Mouse (Mus musculus) urinary bladder, postnatal 14 days (tissue): Measurements from ENCODE around the gene BC028528.
"Not testable (repeated sequence)": the region's sequence is repeated elsewhere in the genome, so short reads cannot be mapped to it uniquely, and the experiment has no call there.

Experiments used
- DNase-seq: peaks from one replicate; pipeline ENCODE4 v3.0.0; 2021; ENCODE audit warnings: low spot score

Gene BC028528

DNA sequence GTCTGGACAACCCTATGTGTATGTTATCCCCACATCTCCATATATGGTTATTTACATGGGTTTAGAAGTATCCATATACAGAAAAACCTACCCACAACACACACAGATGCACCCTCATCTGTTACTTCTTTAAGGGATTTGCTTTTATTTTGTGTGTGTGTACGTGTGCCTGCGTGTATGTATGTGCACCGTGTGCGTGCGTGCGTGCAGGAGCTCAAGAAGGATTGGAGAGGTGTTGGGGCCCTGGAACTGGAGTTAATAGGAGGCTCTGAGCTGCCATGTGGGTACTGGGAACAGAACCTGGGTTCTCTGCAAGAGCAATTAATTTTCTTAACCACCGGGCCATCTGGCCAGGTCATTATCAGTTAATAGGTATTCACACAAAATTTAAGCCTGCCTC is 19.8 kb downstream of the BC028528 start:
- DNase-seq: no peak

DNA sequence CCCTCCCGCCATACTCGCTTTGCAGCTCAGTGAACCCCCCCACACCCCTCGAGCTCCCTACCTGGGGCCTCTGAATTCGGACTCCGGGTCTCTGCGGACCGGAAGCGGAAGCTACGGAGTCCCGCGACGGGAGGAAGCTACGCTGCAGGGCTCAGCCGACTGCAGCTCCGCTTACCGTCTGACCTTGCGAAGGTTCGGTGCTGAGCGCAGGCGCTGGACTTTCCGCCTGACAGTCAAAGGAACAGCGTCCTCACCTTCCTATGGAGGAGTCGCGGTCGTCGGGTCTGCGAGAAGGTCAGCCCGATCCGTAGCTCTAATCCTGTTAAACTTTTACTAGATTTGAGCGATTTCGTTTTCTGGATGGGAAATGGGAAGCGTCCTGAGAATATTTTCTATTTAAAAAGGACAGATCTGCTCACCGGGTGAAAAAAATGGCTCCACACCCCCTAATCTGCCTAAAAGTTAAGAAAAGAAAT is 20.4 kb downstream of the BC028528 start, which contains the start of gene Mrps21:
TSS of gene Mrps21 (minus strand) at position 128 of the 476 bp plus-strand sequence.
- peak; percentile 87 for DNase-seq

DNA sequence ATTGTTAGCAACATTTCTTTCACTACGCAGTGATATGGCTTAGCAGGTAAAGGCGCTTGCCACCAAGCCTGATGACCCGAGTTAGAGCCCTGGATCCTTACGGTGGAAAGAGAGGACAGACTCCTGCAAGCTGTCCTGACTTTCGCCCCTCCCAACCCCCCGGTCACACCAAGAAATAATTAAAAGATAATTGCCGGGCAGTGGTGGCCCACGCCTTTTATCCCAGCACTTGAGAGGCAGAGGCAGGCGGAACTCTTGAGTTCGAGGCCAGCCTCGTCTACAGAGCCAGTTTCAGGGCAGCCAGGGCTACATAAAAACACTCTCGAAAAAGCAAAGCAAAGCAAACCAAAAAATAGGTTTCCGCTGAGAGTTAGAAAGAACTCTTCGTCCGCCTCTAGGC is 20.8 kb downstream of the BC028528 start:
- no peak for DNase-seq

DNA sequence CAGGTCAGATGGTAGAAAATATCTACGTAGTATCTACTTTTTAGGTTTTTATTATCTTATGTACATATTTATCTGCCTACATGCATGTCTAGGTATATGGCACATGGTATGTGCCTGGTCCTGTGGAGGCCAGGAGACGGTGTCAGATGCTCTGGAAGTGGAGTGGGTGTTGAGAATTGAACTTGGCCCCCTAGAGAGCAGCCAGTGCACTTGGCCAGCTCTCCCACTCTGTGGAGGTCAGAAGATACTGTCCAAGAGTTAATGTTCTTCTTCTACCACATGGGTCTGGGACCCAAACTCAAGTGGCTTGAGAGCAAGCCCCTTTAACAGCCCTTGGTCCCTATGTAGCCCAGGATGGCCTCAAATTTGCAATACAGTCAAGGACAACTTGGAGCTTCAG is 24.4 kb downstream of the BC028528 start:
- DNase-seq: no peak

DNA sequence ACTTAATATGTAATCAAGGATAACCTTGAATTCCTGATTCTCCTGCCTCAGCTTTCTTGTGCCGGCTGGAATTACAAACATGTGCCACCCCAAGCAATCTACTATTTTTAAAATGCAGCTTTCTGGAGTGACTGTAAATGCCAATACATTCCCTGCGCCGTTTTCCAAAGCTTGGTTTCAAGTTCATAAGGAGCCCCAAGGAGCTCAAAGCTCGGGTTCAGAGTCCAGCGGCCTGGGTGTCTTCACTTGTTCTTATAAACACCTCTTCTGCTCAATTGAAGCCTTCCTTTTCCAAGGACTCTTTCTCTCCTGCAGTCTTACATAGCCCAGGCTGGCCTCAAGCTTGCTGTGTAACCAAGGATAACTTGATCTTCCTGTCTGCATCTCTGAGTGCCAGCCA is 25.7 kb downstream of the BC028528 start:
- DNase-seq: no peak

DNA sequence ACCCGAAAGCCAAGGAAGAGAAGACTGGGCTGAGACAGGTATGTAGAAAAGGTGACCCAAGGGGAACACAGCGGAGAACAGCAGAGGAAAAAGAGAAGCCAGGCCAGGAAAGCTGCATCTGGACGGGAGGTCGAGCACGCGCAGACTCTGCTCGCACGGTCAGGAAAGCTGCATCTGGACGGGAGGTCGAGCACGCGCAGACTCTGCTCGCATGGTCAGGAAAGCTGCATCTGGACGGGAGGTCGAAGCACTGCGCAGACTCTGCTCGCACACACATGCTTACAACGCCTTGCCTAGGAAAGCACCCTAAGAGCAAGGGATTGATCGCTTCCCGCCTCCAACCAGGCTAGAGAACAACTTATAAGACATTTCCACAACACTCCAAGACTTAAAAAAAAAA is 26.2 kb downstream of the BC028528 start:
- DNase-seq: no peak

DNA sequence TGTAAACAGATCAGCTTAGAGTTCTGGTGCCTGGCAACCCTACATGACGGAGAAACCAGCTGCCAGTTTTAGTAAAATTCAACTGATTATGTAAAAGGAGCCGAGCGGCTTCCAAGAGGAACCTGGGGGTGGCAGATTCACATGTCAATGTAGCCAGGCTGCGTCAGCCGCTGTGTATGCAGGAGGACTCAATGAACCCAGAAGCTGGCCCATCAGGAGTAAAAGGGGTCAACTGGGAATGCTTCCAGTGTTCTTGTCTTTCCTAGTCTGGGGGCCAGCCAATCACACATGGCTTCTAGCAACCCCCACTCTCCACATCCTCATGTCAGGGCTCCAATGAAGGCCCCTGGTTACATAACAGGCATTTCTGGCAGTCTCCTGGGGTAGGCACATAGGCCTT is 26.8 kb downstream of the BC028528 start:
- no peak for DNase-seq

DNA sequence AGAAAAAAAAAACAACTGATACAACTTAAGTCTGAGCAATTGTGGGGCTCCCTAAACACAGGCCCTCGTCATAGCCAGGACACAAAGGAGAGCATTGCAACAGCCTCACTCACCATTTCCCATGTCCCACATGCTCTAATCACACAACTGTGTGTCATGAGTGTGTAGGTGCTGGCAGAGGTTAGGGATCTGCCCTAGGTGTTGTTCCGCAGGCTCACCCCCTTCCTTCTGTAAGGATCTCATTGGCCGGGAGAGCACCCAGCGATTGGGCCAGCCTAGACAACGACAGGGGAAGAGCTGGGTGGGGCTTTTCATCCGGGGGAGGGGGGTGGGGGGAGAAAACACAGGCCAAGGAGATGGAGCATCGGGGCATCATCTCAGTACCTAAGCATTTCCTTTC is 28.2 kb downstream of the BC028528 start:
- DNase-seq: no peak

DNA sequence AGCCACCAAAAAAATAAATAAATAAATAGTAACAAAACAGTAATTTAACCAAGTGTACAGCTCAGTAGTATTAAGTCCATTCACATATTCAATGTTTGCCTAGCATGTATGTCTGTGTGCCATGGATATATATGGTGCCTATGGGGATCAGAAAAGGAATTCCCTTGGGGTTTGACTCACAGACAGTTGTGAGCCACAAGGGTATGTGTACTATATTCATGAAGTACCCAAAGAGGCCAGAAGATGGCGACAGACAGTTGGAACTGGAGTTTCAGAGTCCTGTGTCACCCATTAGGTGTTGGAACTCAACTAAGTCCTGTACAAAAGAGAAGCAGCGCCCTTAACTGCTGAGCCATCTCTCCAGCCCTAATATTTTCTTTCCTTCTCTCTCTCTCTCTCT is 30.0 kb downstream of the BC028528 start:
- DNase-seq: peak; percentile 75

DNA sequence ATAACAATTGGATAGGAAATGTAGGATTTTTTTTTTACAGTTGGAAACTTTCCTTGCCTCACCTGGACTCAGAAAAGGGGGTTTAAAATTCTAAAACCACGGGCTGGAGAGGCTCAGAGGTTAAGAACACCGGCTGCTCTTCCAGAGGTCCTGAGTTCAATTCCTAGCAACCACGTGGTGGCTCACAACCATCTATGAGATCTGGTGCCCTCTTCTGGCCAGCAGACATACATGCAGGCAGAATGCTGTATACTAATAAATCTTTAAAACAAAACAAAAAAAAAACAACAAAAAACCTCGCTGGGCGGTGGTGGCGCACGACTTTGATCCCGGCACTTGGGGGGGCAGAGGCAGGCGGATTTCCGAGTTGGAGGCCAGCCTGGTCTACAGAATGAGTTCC is 30.6 kb downstream of the BC028528 start:
- no peak for DNase-seq

DNA sequence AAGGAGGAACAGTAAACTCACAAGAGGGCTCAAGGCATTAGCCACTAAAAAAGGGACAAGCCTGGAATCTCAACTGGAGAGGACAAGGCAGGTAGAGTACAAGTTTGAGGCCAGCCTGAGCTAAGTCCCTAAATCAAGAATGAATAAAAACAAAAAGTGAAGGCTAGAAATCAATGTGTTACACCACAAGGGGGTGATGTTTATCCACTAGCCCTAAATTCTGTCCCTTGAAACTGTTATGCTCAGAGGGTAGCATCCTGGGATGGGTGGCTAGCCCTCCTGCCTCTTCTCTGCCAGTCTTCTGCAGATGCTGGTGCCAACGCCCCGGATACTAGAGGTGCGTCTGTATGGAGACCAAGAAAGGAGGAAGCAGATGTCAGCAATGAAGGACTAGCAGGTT is 31.5 kb downstream of the BC028528 start:
- DNase-seq: no peak

DNA sequence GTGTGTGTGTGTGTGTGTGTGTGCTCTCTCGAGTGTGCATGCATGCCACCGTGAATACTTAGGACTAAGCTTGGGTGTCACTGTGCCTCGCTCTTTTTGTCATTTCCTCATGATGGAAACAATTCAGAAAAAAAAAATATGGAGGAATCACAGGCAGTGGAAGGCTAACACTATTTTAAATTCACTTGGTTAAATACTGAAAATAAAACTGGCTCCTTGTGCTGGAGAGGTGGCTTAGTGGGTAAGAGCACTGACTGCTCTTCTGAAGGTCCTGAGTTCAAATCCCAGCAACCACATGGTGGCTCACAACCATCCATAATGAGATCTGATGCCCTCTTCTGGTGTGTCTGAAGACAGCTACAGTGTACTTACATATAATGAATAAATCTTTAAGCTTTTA is 33.5 kb downstream of the BC028528 start:
- DNase-seq: not testable (repeated sequence)

DNA sequence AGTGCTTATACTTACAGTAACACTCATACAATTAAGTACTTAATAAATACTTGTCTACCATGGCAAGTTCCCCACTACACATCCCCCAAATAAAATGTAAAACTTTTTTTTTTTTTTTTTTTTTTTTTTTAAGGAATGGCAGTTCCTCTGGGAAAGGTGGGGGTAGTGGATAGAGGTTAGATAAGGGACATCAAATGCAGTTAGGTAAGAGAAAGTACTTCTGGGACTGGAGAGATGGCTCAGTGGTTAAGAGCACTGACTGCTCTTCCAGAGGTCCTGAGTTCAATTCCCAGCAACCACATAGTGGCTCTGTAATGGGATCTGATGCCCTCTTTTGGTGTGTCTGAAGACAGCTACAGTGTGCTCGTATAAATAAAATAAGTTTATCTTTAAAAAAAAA is 34.8 kb downstream of the BC028528 start:
- DNase-seq: not testable (repeated sequence)

DNA sequence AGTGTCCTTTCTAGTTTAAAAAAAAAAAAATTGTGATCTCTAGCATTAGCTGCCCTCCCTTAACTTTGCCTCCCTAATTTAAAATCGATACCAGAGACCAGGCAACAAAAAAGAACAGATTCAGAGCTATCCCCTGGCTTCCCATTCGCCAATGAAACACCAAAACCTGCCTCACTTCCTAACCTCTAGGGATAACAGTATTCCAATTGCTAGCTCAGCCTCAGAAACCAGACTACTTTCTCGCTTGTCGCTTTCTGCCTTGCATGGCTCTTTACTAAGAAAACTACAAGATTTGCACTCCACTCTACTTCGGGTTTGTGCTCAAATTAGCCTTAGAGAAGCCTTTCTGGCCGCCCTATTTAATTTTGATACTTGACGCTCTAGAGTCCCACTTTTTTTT is 35.7 kb downstream of the BC028528 start:
- no peak for DNase-seq

DNA sequence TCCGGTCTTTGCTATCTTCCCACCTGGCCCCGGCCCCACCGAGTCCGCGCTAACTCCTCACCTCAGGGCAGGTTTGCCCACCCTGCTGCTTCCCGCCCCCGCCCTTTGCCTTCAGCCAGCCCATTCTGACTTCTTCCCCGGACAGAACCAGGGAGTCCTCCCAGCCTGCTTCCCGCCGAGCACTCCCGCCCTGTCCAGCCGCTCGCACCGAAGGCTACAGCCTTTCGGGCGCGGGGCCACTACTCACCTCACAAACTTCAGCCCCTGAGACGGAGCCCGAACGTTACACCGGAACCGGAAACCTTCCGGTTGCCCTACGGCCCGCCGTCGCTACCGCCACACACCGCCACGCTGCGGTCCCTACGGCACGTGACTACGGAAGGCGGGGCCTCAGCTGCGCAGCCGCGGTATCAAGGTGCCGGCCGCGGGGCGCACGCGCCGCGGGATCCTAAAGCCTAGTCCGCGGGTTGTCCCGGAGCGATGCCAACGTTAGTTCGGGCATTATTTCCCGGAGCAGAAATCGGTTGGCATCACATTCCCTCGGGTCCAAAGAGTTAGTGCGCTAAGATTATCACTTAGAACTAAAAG is 36.2 kb downstream of the BC028528 start, which contains the start of gene Prpf3:
TSS of gene Prpf3 (minus strand) at position 384 of the 588 bp plus-strand sequence.
- peak; percentile 95 for DNase-seq

DNA sequence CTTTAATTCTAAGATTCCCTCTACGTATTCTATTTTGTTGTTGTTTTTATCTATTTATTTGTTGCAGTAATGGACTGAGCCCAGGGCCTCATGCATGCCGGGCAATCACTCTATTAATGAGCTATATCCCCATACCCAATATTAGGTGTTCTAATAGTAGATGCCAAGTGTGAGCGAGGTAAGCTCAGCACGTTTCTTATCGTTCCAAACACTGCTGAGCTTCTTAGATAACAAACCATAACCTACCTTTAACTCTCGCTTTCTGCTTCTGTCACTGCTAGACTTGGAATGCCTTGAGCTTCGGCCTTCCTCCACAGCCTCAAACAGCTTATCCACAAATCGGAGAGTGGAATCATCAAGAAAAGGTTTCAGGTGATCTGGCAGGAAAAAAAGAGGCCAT is 40.5 kb downstream of the BC028528 start:
- DNase-seq: no peak

DNA sequence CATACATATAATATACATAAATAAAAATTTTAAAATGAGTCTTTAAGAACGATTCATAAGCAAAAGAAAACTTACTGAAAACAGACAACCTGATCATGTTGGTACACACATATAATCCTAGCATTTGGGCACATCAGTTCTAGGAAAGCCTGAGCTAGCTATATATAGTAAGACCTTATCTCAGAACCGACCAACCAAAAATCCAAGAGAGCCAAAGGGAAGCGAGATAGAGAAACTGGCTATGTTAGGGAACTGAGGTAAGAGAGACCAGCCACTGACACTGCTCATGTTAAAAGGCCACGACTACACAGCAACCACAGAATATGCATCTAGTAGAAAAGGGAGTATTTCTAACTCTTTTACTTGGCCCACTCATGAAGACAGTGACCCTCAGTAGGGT is 41.2 kb downstream of the BC028528 start:
- DNase-seq: no peak

DNA sequence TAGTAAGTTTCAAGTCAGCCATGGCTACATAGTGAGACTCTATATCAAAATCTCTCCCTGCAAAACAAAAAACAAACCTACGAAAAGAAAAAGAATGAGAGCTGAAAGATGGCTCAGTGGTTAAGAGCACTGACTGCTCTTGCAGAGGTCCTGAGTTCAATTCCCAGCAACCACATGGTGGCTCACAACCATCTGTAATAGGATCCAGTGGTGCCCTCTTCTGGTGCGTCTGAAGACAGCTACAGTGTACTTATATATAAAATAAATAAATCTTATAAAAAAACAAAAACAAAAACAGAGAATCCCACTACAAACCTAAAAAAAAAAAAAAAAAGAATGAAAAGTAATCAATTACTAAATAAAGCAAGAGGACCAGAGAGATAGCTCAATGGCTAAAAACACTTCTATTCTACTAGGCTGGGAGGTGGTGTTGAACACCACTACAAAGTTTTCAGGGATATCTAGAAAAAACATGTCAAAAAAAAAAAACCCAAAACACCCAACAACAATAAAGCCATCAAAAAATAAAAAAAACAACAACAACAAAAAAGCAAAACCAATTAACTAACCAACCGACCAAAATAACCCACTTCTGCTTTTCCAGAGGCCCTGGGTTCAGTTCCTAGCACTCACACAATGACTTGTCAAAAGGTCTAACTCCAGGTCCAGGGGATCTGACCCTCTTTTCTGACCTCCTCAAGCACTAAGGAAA is 49.1 kb downstream of the BC028528 start:
- no peak for DNase-seq

DNA sequence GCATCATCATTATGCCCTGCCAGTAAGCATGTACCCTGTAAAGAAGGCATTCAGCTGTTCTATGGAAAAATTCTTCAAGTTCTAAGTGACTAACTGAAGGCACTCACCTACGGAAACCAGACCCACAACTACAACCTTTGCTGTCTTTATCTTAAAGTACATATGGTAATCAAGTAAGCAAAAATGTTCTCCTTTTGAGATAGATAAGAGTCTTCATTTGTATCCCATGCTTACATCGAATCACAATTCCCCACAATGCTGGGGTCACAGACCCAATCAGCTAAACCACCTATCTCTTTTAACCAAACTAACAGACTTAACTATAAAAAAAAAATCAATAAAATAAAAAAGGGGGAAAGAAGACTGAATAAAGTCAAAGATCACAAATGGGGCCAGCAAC is 52.6 kb downstream of the BC028528 start:
- no peak for DNase-seq
